Mouse (Mus musculus) cerebellum, adult 18-20 months (tissue): ENCODE measurements around the gene Rad51b.

Experiments
- DNase-seq, 2 experiments: peaks; one replicate each; pipeline ENCODE4 v3.0.0; 2021

The Rad51b gene

DNA sequence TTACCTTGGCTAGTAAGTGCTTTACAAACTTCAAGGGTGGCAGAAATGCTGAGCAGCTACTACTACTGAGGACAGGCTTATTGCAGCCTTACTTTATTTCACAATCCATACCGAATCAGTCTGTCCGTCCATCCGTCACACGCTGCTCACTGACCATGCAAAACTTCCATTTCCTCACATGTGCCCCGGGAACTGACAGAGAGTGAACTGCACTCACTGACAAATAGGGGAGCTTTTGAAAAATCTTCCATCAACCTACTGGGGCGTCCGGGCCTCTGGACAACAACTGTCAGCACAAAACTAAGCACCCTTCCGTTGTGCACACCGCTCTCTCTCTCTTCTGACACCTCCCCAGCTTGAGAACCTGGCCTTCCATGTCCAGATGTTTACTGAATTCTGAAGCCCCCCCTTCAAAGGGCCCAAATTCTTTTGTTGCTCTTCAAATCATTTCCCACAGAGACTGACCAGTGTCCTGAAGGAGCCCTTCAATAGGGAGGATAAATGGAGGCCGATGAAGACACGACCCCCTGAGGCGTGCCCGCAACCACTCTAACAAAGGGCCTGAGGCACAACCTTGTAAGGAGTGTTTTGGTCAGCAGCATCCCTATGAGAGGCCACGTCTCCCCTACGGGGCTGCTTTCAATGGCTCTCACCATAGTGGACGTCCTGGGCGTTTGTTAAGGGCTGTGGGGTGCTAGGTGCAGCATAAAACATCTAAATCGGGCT, 515.9 kb downstream of the Rad51b start:
- DNase-seq: no peak

DNA sequence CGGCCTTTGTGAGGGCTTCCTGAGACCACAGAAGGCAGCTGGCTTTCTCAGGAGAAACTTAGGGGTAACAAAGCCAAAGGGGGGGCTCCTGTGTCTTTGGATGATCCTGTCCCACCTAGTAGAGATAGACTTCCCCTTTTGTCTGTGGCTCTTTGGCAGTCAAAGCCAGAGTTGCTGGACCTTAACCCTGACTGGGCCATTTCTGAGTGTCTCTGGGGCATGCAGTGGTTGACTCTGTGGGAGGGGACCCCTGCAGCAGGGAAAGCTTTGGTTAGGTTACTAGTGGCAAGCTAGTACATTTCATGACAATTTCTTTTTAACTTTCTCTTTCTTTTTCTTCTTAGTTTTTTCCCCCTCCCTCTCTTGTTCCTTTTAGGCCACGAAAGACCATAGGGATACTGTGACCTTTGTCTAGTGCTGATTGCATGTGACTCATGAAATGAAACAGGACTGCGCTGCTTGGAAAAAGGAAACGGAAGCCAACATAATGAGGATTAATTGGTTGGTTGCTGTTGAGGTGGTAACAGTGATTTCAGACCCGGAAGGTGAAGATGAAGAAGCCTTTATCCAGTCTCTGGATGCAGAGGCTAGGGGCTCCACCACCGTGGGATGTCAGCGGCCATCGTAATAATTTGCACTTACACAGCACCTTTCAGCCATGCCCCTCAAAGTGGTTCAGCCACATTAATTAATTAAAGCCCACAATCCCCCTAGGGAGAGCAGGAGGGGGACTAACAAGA, 516.7 kb downstream of the Rad51b start:
- DNase-seq: no peak

DNA sequence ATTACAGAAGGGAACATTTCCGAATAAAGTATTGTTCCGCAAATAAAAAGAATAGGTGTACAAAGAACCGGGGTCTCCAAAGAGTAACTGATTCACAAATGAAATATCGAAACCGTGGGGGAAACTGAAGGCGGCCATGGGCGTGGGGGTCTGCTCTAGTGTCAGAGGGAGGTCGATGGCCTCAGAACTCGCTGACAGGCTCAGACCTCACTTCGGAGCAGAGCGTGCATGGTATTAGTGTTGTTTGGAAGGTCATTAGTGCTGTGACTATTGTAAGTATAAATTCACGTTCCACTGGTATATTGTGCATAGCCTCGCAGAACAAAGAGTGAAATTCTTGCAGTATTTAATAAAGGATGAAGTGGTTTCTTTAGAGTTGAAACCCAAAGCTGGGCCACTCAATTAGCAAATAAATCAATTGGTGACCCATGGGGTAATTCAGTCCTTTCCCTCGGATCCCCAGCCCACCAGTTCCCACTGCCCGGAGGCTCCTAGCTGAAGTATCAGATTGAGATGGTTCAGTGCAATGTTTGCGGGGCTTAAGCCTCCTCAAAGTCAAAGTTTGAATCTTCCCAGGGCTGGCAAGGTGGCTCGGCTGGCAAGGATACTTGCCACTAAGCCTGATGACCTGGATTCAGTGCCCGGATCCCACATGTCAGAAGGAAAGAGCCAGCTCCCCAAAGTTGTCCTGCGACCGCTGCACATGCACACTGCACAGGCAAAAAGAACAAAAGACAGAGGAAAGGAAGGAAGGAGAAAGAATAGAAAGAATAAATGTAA, 517.4 kb downstream of the Rad51b start:
- no peak for DNase-seq

DNA sequence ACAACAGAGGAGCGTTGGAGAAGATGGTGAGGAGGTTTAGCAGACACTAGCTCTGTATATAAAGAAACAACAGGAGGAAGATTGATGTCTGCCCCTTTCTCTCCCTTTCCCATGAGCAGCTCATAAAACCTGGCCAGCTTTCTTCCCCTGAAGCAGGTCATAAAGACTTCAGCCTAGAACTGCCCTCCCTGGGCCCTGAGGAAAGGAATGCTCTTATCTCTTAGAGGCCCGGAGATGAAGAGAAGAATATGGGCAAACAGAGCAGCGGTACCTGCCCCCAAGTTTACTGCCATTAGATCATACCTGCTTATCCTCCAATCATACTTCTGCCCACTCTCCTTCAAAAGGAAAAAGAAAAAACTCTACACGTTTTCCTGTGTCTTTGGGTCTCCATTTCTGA, 519.2 kb downstream of the Rad51b start:
- DNase-seq: no peak

DNA sequence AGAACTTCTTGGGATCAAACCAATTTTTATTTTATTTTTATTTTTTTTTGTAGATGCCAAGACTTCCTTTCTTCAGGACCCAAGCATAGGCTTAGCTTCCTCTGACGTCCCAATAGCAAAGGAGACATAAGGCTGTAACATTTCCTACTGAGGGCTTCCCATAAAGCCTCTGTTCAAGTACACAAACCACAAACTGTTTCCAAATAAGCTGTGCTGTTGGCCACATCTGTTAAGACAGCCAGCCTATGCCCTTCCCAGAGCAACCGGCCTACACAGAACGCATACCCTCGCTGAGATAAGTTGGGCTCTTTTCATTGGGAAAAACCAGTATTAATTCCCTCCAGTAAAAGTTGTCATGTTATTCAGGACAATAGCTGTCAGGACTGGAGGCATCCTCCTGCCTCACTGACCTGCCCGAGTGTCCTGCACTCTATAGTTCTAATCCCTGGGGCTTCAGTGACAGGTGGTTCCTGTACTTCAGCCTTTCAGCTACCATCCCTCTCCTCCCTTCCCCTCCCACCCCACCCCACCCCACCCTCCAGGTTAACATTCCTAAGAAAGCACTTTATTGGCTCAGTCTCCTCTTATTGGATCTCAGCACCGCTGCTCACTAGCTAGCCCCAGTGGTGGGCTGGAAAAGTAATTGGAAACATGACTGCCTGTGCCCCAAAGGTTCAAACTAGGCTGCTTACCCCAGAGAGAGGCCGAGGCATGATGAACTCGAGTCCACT, 523.3 kb downstream of the Rad51b start:
- no peak for DNase-seq

DNA sequence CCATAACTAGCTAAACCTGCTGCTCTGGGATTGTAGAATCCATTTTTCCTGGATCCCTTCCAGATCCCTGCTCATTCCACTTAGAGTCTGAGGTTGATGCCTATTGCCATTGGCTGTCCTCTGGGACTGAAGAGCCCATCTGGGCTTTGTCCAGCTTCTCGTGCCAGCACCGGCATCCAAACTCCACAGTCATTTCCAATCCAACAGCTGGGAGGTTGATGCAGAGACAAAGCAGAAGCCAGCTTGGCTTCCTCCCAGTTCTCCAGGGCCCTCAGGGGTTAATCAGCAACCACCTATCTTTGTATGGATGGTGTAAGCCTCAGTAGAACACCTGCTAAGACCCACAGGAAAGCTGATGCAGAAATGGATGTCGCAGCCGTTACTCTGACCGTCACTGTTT, 524.8 kb downstream of the Rad51b start:
- DNase-seq: no peak

DNA sequence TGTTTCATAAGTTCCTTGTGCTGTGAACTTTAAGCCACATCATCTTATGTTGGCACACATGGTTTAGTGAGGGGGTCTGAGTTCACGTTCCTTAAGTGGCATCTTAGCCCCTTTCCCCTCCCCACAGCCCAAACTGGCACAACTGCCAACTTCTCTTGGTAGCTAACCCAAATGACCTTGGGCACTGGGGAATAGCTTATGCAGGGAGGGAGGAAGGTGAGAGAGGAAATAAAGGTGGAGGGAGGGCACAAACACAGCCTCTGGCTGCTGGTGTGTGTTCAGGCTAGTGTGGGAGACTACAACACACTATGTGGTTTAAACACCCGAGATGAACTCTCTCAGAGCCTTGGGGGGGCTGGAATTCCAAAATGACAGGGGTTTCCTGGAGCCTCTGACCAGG, 525.3 kb downstream of the Rad51b start:
- DNase-seq: no peak

DNA sequence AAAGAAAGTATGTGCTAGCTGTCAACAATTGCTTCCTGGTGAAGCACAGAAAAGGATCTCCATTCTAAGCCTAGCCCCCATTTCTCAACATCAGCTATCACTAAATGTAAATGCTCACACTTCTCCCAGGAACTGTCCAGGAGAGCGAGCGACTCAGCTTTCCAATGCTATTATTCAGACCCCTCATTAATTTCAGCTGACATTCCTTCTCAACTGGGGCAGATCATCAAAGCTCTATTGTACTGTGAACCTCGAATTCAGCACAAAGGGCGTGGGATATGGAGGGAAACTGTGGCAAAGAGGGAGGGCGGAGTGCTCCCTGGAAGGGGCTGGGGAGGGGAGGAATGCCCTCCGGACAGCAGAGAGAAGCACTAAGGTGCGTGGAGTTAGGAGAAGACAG, 528.8 kb downstream of the Rad51b start:
- DNase-seq: no peak

DNA sequence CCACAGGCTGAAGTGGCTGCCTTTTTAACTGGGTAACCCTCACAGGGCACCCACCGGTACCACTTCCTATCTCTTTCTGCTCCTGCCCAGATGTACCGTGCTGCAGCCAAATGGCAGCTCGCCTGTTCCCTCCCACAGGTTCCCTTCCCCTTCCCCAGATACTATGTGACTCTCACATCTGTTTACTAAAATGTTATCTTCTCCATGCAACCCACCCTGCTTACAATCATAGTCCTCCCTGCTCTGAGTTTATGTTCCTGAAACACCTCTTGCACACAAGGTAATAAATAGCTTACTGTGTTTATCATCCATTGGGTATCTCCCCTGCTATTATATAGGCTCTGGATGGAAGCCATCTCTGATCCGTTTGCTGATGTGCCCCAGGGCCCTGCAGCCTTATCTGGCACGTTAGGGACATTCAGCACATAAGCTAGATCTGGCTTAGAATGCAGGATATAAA, 530.2 kb downstream of the Rad51b start:
- no peak for DNase-seq

DNA sequence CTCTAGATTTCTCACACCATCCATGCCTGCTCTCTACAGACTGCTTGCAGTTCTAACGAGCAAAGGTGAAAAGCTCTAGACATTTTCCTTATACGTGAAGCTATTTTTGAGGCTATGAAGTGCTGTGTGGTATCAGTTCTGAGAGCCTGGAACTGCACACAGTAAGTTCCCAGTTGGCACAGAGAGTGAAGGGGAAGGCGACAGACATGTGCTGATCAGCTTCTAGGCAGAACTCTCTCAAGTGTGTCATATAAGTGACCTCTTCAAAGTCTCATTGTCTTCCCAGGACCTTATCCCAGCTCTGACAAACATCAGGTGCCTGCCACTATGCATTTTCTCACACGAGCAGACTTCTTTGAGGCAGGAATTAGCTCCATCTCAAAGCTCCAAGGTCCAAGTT, 530.7 kb downstream of the Rad51b start:
- DNase-seq: no peak

DNA sequence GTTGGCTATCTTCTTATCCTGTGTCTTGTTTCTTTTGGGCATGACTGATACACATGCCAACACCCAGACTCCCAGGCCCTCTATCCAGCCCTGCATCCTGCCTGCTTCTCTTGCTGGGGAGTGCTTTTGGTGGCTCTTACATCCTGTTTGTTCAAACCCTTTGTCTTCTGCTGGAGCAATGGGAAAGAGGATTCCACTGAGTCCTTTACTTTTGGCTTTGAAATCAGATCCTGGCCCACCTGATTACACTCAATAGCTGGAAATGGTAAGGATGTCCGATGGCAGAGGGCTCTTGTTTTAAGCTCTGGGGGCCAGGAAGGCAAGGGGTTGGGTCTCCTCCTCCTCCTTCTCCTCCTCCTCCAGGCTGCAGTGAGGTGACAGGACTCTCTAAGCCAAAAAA, 533.6 kb downstream of the Rad51b start:
- no peak for DNase-seq

DNA sequence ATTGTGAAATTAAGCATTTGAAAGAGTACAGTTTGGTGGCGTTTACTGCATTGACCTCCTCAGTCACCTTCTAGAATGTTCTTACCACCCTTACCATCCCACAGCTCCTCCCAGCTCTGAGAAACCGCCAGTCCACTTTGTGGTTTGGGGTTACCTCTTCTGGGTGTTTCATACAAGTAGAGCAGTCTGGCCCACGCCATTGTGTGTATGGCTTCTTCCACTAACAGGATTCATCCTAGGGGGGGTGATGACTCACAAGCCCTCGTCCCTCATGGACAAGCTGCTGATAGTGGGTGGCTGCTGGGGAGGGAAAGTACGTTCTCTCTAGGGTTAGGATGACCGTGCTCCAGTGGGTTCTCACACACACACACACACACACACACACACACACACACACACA, 535.5 kb downstream of the Rad51b start:
- DNase-seq: no peak

DNA sequence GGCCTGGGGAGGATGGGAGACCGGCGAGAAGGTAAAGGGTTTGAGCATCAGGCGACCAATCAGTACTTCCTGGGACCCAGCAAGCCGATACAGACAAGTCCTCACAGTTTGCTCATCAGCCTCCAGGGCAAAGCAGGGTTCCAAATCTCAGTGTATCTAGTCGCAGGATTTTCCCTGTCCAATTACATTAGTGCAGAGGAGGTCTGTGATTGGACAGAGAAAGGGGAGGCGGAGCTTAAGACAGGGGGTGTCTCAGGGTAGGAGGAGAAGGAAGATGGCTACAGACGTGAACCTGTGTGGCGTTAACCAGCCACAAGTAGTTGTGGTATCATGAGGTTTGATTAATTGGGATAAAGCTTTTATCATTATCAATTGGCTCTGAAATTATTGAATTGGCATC, 538.4 kb downstream of the Rad51b start:
- DNase-seq: no peak

DNA sequence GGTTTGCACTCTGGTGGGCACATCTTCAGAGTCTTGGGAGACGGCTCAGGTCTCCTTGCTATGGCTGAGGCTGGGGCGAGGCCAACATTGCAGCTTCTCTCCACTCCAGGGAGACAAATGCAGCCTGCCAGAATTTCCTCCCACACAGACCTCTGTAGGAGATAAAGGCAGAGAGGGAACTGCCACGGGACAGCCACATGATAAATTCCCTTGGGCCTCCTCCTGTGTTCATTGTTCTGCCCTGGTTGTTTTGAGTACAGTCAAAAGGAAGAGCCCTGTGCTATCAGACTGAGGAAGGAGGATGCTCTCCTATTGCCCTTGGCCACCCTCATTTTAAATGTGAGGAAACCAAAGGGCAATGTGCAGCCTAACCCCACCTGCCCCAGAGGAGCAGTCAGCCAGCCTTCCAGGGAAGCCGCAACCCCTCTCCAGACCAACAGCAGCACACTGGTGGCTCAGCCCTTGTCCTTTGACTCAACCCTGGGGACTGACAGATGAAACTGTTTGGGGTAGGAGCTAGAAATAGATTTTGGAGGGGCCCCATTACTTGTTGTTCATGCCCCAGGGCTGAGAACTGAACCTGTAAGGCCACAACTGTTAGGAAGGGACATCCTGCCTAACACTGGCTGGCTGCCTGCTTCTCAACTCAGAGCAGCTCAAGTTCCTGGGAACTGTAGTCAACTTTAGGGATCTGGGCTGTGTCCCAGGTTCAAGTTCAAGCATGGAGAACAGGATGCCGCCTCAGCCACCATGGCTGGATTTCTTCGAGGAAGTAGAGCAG, 541.3 kb downstream of the Rad51b start:
- DNase-seq: no peak

DNA sequence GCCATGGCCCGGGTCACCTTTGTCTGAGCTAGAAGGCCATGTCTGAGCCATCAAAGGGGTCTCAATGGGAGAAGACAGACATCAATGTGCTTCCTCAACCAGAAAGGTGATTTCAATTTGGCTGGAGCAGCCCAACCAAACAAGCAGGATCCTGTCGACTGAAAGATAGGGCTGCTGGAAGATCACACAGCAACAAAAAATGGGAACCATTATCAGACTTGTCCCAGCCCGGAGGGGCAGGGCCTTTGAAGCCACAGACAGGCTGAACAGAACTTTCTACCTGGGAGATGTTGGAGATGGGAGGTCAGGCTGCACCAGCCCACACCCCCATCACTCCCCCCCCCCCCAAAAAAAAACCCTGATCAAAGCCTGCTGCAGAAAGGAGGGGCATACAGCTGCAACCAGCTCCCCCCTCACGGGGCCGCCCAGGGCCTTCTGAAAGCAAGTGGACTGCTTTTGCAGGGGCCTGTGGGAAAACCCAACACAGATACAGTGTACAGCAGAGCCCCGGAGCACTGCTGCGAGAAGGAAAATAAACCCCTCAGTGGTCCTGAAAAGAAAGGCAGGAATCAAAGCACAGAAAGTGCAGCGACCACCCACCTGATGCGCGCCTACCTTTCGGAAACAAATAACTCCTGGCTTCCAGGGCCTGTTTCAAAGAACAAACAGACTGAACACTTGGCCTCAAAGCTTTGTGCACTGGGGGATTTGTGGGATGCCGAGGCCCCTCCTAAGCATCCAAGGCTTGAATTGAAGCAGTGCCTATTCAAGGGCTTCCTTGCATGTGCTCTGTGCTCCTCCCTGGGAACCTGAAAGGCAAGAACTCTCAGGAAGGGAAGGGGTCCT, 542.2 kb downstream of the Rad51b start:
- no peak for DNase-seq

DNA sequence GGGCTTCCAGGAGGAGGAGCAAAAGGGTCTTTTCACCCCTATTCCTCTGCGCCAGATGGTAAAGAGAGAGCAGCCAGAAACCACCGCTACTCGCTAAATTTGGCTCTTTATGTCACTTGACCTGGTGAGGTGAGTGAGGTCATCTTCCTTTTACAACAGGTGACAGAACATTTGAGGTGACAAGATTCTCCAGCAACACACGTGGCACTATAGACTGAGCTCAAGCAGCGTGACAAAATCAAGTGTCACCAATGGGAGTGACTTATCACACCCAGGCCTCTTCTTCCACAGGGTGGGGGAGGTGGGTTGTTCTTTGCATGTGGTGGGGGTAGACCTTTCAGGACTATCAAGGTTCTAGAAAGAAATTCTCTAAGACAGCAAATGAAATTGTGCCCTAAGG, 543.4 kb downstream of the Rad51b start:
- DNase-seq: no peak

DNA sequence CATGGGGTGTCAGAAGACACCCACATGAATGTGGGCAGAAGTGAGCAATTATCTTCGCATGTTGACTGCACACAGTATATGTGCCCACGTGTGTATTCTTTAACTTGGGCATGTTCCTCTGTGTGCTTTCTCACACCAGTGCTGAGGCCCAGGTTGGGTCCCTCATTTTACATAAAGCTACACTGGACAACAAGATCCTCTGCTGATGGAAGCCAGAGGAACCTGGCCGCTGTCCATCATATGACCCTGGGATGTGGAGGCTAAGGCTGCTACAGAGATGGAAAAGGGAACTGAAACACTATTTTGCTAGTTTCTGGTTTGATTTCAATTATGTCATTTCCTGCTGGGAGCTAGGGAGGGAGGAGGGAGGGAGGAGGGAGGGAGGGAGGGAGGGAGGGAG, 544.2 kb downstream of the Rad51b start:
- DNase-seq: no peak

DNA sequence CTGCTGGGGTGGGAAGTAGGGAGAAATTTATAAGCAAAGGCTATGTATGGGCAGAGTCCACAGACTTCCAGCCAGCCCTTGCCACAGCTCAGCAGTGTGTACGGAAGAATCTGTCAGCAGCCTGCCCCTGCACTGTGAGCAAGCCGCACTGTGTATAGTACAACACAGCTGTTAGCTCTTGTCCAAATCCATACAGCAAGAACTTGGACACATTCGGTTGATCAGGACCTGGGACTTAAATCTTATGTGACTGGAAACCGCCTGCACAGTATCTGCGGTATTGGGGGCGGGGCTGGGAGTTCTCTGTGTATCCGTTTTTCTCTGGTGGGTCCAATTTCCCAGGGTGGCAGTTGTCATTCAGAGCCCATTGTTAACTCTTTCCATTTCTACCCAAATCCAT, 545.2 kb downstream of the Rad51b start:
- no peak for DNase-seq

DNA sequence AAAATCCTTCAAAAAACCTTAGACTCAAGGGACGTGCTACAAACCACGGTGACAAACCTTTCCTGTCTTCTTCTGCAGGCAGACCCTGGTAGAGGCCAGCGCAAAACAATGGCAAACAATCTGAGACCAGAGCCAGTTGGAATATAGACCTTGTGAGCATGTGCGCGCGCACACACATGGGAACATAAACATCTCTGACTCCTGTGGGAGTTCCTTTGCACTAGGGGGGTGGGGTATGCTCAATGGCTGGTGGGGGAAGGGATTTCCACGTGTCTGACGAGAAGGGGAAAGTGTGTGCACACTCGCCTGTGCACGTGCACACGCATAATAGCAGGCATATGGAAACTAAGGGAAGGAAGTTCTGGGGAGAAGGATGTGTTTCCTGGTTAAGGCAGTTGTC, 545.9 kb downstream of the Rad51b start:
- DNase-seq: no peak

DNA sequence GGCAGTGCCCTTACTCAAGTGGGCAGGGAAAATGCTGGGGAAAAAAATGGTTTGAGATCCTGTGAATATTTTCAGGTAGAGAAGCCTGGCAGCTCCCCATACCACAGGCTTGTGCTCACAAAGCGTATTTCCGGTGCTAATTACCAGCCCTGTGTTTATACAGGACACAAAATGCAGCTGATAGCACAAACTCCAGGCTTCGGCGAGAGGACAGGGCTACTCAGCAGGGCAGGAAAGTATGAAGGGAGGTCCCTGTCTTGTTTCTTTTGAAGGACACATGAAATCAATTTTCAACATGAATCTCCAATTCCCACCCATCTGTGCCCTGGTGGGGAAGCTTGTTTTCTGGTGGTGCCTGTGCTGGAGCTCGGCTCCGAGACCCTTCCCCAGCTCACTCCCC, 546.4 kb downstream of the Rad51b start:
- no peak for DNase-seq
